Mouse (Mus musculus): ENCODE data around the gene Ube3b. TPM values are rescaled to one million over a fixed set of nuclear protein-coding genes. Genes with fewer than 3 reads are reported as not detected.

Ube3b gene
- polyA plus RNA-seq, 1 experiment, result 43.0 TPM

DNA sequence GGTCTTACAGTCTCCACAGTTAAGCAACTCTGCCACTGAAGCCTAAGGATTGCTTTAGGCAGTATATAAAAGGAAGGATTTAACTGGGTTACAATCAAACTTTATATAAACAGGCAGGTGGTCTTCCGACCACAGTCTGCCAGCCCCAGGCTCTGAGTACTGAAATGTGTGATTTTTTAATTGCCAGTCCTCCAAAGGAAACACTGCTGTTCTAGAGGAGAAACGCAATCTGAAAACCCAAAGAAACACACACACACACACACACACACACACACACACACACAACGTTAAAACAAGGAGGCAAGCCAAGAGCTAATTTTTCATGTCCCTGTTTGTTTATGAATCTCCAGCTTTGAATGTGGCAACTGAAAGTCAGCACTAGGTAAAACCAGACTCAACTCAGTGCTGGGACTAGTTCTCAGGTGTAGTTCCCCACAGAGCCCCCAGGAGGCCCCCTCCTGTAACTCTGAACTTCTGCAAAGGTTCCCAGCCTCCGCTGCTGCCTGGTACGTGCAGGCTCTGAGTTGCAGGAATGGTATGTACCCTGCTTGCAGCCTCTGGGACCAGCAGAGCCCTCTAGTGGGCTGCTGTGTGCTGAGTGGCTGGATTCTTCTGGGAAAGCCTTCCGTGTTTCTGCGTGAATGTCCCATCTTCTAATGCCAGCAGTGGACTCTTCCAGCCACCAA is 24.0 kb upstream of the Ube3b start:
- Histone ChIP-seq H3K9me3 (replicated peaks; ENCODE audit: control insufficient read depth, insufficient read depth, low read length, poor library complexity, severe bottlenecking) (no peaks in the 10 kb centered on the region), H3K9ac (ENCODE audit: low read depth, poor library complexity, severe bottlenecking) (no peak overlapping the region), H3K27ac (ENCODE audit: insufficient read depth, low read length) (no peak overlapping the region), H3K4me3 (ENCODE audit: low read depth, low read length) (peak overlapping the region; percentile 37), H3K4me1 (ENCODE audit: control insufficient read depth, insufficient read depth, low read length) (no peaks in the 10 kb centered on the region), H3K36me3 (ENCODE audit: control insufficient read depth, insufficient read depth, low read length, poor library complexity, severe bottlenecking) (no peaks in the 10 kb centered on the region), H3K27me3 (ENCODE audit: control insufficient read depth, insufficient read depth, low read length, poor library complexity, severe bottlenecking) (no peaks in the 10 kb centered on the region)
- no peak for TF ChIP-seq POLR2A (IDR thresholded peaks at IDR 0.05; ENCODE audit: insufficient read depth, low read length)
- TF ChIP-seq EP300 (IDR thresholded peaks at IDR 0.05; ENCODE audit: insufficient read depth, low read depth, low read length), result no peak
- peak; percentile 65 for TF ChIP-seq CTCF (IDR thresholded peaks at IDR 0.05; ENCODE audit: low read depth, low read length)

- H3K9ac ChIP-seq (ENCODE audit: low read depth, poor library complexity, severe bottlenecking), result no peak overlapping the region
- peak overlapping the region; percentile 37 for H3K4me3 ChIP-seq (ENCODE audit: low read depth, low read length)
- TF ChIP-seq EP300 (IDR thresholded peaks at IDR 0.05; ENCODE audit: insufficient read depth, low read depth, low read length) (0 out of 2 replicates have a peak, but pooled peaks have one; percentile 6), POLR2A (IDR thresholded peaks at IDR 0.05; ENCODE audit: insufficient read depth, low read length) (no peak), CTCF (IDR thresholded peaks at IDR 0.05; ENCODE audit: low read depth, low read length) (no peak)
- H3K36me3 ChIP-seq (ENCODE audit: control insufficient read depth, insufficient read depth, low read length, poor library complexity, severe bottlenecking), result no peaks in the 10 kb centered on the region
- H3K9me3 ChIP-seq (replicated peaks; ENCODE audit: control insufficient read depth, insufficient read depth, low read length, poor library complexity, severe bottlenecking), result no peaks in the 10 kb centered on the region
- H3K27ac ChIP-seq (ENCODE audit: insufficient read depth, low read length), result no peak overlapping the region
- no peaks in the 10 kb centered on the region for H3K27me3 ChIP-seq (ENCODE audit: control insufficient read depth, insufficient read depth, low read length, poor library complexity, severe bottlenecking)
- peaks cover under 1% of the 10 kb centered on the region for H3K4me1 ChIP-seq (ENCODE audit: control insufficient read depth, insufficient read depth, low read length)
Measured at GRCm38 (mm10) chr5:114356936-114357751, 23.3 kb upstream of the Ube3b start.

- H3K27ac ChIP-seq (ENCODE audit: insufficient read depth, low read length), result no peak overlapping the region
- TF ChIP-seq CTCF (IDR thresholded peaks at IDR 0.05; ENCODE audit: low read depth, low read length) (no peak), EP300 (IDR thresholded peaks at IDR 0.05; ENCODE audit: insufficient read depth, low read depth, low read length) (no peak), POLR2A (IDR thresholded peaks at IDR 0.05; ENCODE audit: insufficient read depth, low read length) (no peak)
- H3K9ac ChIP-seq (ENCODE audit: low read depth, poor library complexity, severe bottlenecking), result no peak overlapping the region
- no peaks in the 10 kb centered on the region for H3K27me3 ChIP-seq (ENCODE audit: control insufficient read depth, insufficient read depth, low read length, poor library complexity, severe bottlenecking)
- H3K9me3 ChIP-seq (replicated peaks; ENCODE audit: control insufficient read depth, insufficient read depth, low read length, poor library complexity, severe bottlenecking), result no peaks in the 10 kb centered on the region
- H3K4me1 ChIP-seq (ENCODE audit: control insufficient read depth, insufficient read depth, low read length), result peaks cover 3% of the 10 kb centered on the region
- H3K4me3 ChIP-seq (ENCODE audit: low read depth, low read length), result no peak overlapping the region
- no peaks in the 10 kb centered on the region for H3K36me3 ChIP-seq (ENCODE audit: control insufficient read depth, insufficient read depth, low read length, poor library complexity, severe bottlenecking)
Measured at GRCm38 (mm10) chr5:114358833-114359232, 21.6 kb upstream of the Ube3b start.

GRCm38 (mm10) chr5:114359586-114359985 is 20.8 kb upstream of the Ube3b start:
- Histone ChIP-seq H3K4me3 (ENCODE audit: low read depth, low read length) (no peak overlapping the region), H3K9me3 (replicated peaks; ENCODE audit: control insufficient read depth, insufficient read depth, low read length, poor library complexity, severe bottlenecking) (no peaks in the 10 kb centered on the region), H3K27me3 (ENCODE audit: control insufficient read depth, insufficient read depth, low read length, poor library complexity, severe bottlenecking) (no peaks in the 10 kb centered on the region), H3K9ac (ENCODE audit: low read depth, poor library complexity, severe bottlenecking) (no peak overlapping the region), H3K36me3 (ENCODE audit: control insufficient read depth, insufficient read depth, low read length, poor library complexity, severe bottlenecking) (no peaks in the 10 kb centered on the region), H3K4me1 (ENCODE audit: control insufficient read depth, insufficient read depth, low read length) (peaks cover 3% of the 10 kb centered on the region), H3K27ac (ENCODE audit: insufficient read depth, low read length) (no peak overlapping the region)
- no peak for TF ChIP-seq POLR2A (IDR thresholded peaks at IDR 0.05; ENCODE audit: insufficient read depth, low read length)
- TF ChIP-seq EP300 (IDR thresholded peaks at IDR 0.05; ENCODE audit: insufficient read depth, low read depth, low read length), result no peak
- TF ChIP-seq CTCF (IDR thresholded peaks at IDR 0.05; ENCODE audit: low read depth, low read length), result no peak

GRCm38 (mm10) chr5:114360968-114361367 is 19.4 kb upstream of the Ube3b start:
- no peak overlapping the region for H3K27ac ChIP-seq (ENCODE audit: insufficient read depth, low read length)
- peaks cover 3% of the 10 kb centered on the region for H3K4me1 ChIP-seq (ENCODE audit: control insufficient read depth, insufficient read depth, low read length)
- TF ChIP-seq CTCF (IDR thresholded peaks at IDR 0.05; ENCODE audit: low read depth, low read length), result no peak
- no peak for TF ChIP-seq POLR2A (IDR thresholded peaks at IDR 0.05; ENCODE audit: insufficient read depth, low read length)
- TF ChIP-seq EP300 (IDR thresholded peaks at IDR 0.05; ENCODE audit: insufficient read depth, low read depth, low read length), result no peak
- H3K4me3 ChIP-seq (ENCODE audit: low read depth, low read length), result no peak overlapping the region
- no peaks in the 10 kb centered on the region for H3K27me3 ChIP-seq (ENCODE audit: control insufficient read depth, insufficient read depth, low read length, poor library complexity, severe bottlenecking)
- no peaks in the 10 kb centered on the region for H3K9me3 ChIP-seq (replicated peaks; ENCODE audit: control insufficient read depth, insufficient read depth, low read length, poor library complexity, severe bottlenecking)
- H3K36me3 ChIP-seq (ENCODE audit: control insufficient read depth, insufficient read depth, low read length, poor library complexity, severe bottlenecking), result no peaks in the 10 kb centered on the region
- no peak overlapping the region for H3K9ac ChIP-seq (ENCODE audit: low read depth, poor library complexity, severe bottlenecking)
